In the genomic region with DNA sequence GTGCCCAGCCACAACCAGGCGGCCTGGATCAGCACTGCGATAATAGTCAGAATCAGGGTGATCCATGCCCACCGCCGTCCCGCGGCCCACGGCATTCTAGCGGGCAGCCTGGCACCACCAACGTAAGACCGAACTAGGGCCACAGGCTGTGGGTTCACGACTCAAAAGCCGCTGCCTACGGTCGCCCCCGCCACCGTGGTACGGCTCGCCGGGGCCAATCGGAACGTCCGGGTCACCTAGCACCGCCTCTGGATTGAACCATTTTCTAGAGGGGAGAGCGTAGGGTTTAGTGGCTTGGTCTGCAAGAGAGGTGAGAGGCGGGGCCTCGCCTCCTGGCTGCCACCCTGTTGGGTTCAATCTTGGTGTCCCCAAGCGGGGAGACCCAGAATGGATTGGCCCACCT, we compare ENCODE assay signal across 8 mouse cellular contexts. TPM values are rescaled to one million over a fixed set of nuclear protein-coding genes. Genes with fewer than 3 reads are reported as not detected.
DNase-seq lines count a peak whose midpoint lies in the region; ATAC-seq and TF ChIP-seq lines count a peak whose summit lies in the region.

No protein-coding gene starts in this region.

- WGBS in heart, embryonic 10.5 days, result under 1% methylated on average over 27 of the region's 27 CpGs
- under 1% methylated on average over 27 of the region's 27 CpGs for WGBS in kidney, embryonic 16.5 days
- under 1% methylated on average over 27 of the region's 27 CpGs for WGBS in liver, adult 2 months

- H3K36me3 ChIP-seq in heart, embryonic 10.5 days, result peaks cover 15% of the 10 kb centered on the region
- peaks cover 15% of the 10 kb centered on the region; the same call in 1 of the 2 replicates for H3K36me3 ChIP-seq in kidney, embryonic 16.5 days (ENCODE audit: insufficient read depth, low read length)
- H3K36me3 ChIP-seq in liver, adult 2 months (ENCODE audit: control insufficient read depth, insufficient read depth, low read length), result peaks cover 7% of the 10 kb centered on the region
- no peaks in the 10 kb centered on the region for H3K36me3 ChIP-seq in myocyte (ENCODE audit: control insufficient read depth, insufficient read depth)
- H3K36me3 ChIP-seq in splenic B cell, adult 2 months (ENCODE audit: control insufficient read depth, insufficient read depth, low read length, poor library complexity, severe bottlenecking), result peaks cover 7% of the 10 kb centered on the region; the same call in 1 of the 2 replicates

- TF ChIP-seq CTCF in bone marrow macrophage, adult 2 months (IDR thresholded peaks at IDR 0.05; ENCODE audit: low read depth, low read length), result no peak
- TF ChIP-seq CTCF in embryonic fibroblast, embryonic 13.5 days (IDR thresholded peaks at IDR 0.05; ENCODE audit: borderline replicate concordance, insufficient read depth, low read length), result no peak
- no peak for TF ChIP-seq CTCF in liver, adult 2 months (IDR thresholded peaks at IDR 0.05; ENCODE audit: low read depth, low read length)

- H3K4me2 ChIP-seq in kidney, embryonic 16.5 days (replicated peaks; ENCODE audit: low read depth, low read length), result peak overlapping the region; percentile 98
- H3K4me2 ChIP-seq in myocyte (ENCODE audit: low read depth), result peak overlapping the region; percentile 72

- H3ac ChIP-seq in myocyte (ENCODE audit: control insufficient read depth, insufficient read length), result peak overlapping the region; percentile 20

- H3K27me3 ChIP-seq in heart, embryonic 10.5 days (ENCODE audit: insufficient read depth, poor library complexity, severe bottlenecking), result no peaks in the 10 kb centered on the region
- H3K27me3 ChIP-seq in kidney, embryonic 16.5 days (ENCODE audit: insufficient read depth, low read length), result no peaks in the 10 kb centered on the region
- no peaks in the 10 kb centered on the region for H3K27me3 ChIP-seq in liver, adult 2 months (ENCODE audit: control insufficient read depth, insufficient read depth, low read length)
- no peaks in the 10 kb centered on the region for H3K27me3 ChIP-seq in myocyte (ENCODE audit: control insufficient read depth, insufficient read depth, insufficient read length)
- H3K27me3 ChIP-seq in splenic B cell, adult 2 months (ENCODE audit: control insufficient read depth, insufficient read depth, low read length, poor library complexity, severe bottlenecking), result no peaks in the 10 kb centered on the region

- peak overlapping the region; percentile 83 for H3K9ac ChIP-seq in kidney, embryonic 16.5 days (replicated peaks; ENCODE audit: low read length)
- peak overlapping the region; percentile 89 for H3K9ac ChIP-seq in liver, adult 2 months (ENCODE audit: low read depth, low read length)

- peak; percentile 98 for DNase-seq in A20 (ENCODE audit: low read depth, low spot score)
- DNase-seq in heart, embryonic 10.5 days (ENCODE audit: low spot score), result peak; percentile 97
- DNase-seq in liver, adult 2 months (ENCODE audit: extremely low read depth, low read depth, low spot score), result peak; percentile 96
- peak; percentile 96 for DNase-seq in splenic B cell, adult 2 months (ENCODE audit: low read depth, low spot score)

- H3K9me3 ChIP-seq in heart, embryonic 10.5 days, result no peaks in the 10 kb centered on the region
- peaks cover 4% of the 10 kb centered on the region for H3K9me3 ChIP-seq in kidney, embryonic 16.5 days (ENCODE audit: low read length)

- no peak for TF ChIP-seq POLR2A in bone marrow macrophage, adult 2 months (IDR thresholded peaks at IDR 0.05; ENCODE audit: borderline replicate concordance, low read depth, low read length)
- TF ChIP-seq POLR2A in embryonic fibroblast, embryonic 13.5 days (IDR thresholded peaks at IDR 0.05; ENCODE audit: low read depth, low read length), result peak; percentile 98
- TF ChIP-seq POLR2A in liver, adult 2 months (IDR thresholded peaks at IDR 0.05; ENCODE audit: extremely low read depth, insufficient read depth, low read length), result peak; percentile 97
- TF ChIP-seq POLR2A in myocyte (IDR thresholded peaks at IDR 0.05; ENCODE audit: insufficient read length, low read depth), result peak; percentile 99

- peak; percentile 98 for ATAC-seq in kidney, embryonic 16.5 days (ENCODE audit: low FRiP score, low TSS enrichment)

- peaks cover 12% of the 10 kb centered on the region for H3K4me1 ChIP-seq in bone marrow macrophage, adult 2 months (ENCODE audit: control insufficient read depth, insufficient read depth, low read length)
- 0 out of 2 replicates have a peak, but pooled peaks cover 2% of the 10 kb centered on the region for H3K4me1 ChIP-seq in embryonic fibroblast, embryonic 13.5 days (ENCODE audit: control insufficient read depth, insufficient read depth, low read length)
- peaks cover 22% of the 10 kb centered on the region for H3K4me1 ChIP-seq in heart, embryonic 10.5 days
- H3K4me1 ChIP-seq in kidney, embryonic 16.5 days (ENCODE audit: insufficient read depth, low read length), result peaks cover 12% of the 10 kb centered on the region
- peaks cover 23% of the 10 kb centered on the region for H3K4me1 ChIP-seq in liver, adult 2 months (ENCODE audit: control insufficient read depth, insufficient read depth, low read length)

- H3K4me3 ChIP-seq in bone marrow macrophage, adult 2 months (ENCODE audit: insufficient read depth, low read length), result peak overlapping the region; percentile 88
- peak overlapping the region; percentile 86 for H3K4me3 ChIP-seq in embryonic fibroblast, embryonic 13.5 days (ENCODE audit: insufficient read depth, low read length)
- peak overlapping the region; percentile 76 for H3K4me3 ChIP-seq in heart, embryonic 10.5 days
- peak overlapping the region; percentile 80 for H3K4me3 ChIP-seq in kidney, embryonic 16.5 days (ENCODE audit: low read length)
- H3K4me3 ChIP-seq in liver, adult 2 months (ENCODE audit: insufficient read depth, low read depth, low read length), result peak overlapping the region; percentile 84
- H3K4me3 ChIP-seq in myocyte, result peak overlapping the region; percentile 60

- peaks cover 6% of the 10 kb centered on the region; the same call in 1 of the 2 replicates for H3K79me2 ChIP-seq in liver, adult 2 months (ENCODE audit: control insufficient read depth, insufficient read depth, low read length)
- H3K79me2 ChIP-seq in myocyte (ENCODE audit: control insufficient read depth, insufficient read depth), result peaks cover 14% of the 10 kb centered on the region

- H3K27ac ChIP-seq in bone marrow macrophage, adult 2 months (ENCODE audit: insufficient read depth, low read depth, low read length), result peak overlapping the region; percentile 84
- peak overlapping the region; percentile 60 for H3K27ac ChIP-seq in embryonic fibroblast, embryonic 13.5 days (ENCODE audit: insufficient read depth, low read length)
- H3K27ac ChIP-seq in heart, embryonic 10.5 days, result peak overlapping the region; percentile 88
- peak overlapping the region; percentile 84 for H3K27ac ChIP-seq in kidney, embryonic 16.5 days (ENCODE audit: low read length)
- peak overlapping the region; percentile 92 for H3K27ac ChIP-seq in liver, adult 2 months (replicated peaks; ENCODE audit: insufficient read depth, low read depth, low read length)

RNA-seq across cellular contexts. Expression of a gene that starts 10.2 kb away (rescaled TPM):
- polyA plus RNA-seq in bone marrow macrophage, adult 2 months (2012; ENCODE audit: insufficient read depth, insufficient read length, missing spikeins), result not detected in 2 replicates
- polyA plus RNA-seq in embryonic fibroblast, embryonic 13.5 days (2011; ENCODE audit: insufficient read length, low read depth, missing spikeins), result not detected in 2 replicates
- not detected in 2 replicates for polyA plus RNA-seq in heart, embryonic 10.5 days (2016; fragmentation: Nextera tagmentation; extraction: Ambion mirVana)
- not detected in 2 replicates for polyA plus RNA-seq in kidney, embryonic 16.5 days (2015; fragmentation: Nextera tagmentation; extraction: Ambion mirVana)
- not detected in 2 replicates for total RNA-seq in liver, adult 2 months (2014; rRNA removed)
- polyA plus RNA-seq in liver, adult 2 months (2012; rRNA removed), result not detected in 2 replicates
- not detected for polyA plus RNA-seq in myocyte (2012; fragmentation: generic; extraction: Trizol)

RNA-seq across cellular contexts. Expression of a gene that starts 13.9 kb away (rescaled TPM):
- 30.4 and 34.5 TPM in 2 replicates for polyA plus RNA-seq in bone marrow macrophage, adult 2 months (2012; ENCODE audit: insufficient read depth, insufficient read length, missing spikeins)
- 25.1 and 25.5 TPM in 2 replicates for polyA plus RNA-seq in embryonic fibroblast, embryonic 13.5 days (2011; ENCODE audit: insufficient read length, low read depth, missing spikeins)
- polyA plus RNA-seq in heart, embryonic 10.5 days (2016; fragmentation: Nextera tagmentation; extraction: Ambion mirVana), result 52.7 and 69.7 TPM in 2 replicates
- 61.9 and 65.5 TPM in 2 replicates for polyA plus RNA-seq in kidney, embryonic 16.5 days (2015; fragmentation: Nextera tagmentation; extraction: Ambion mirVana)
- total RNA-seq in liver, adult 2 months (2014; rRNA removed), result 52.4 and 57.9 TPM in 2 replicates
- 204 and 217 TPM in 2 replicates for polyA plus RNA-seq in liver, adult 2 months (2012; rRNA removed)
- polyA plus RNA-seq in myocyte (2012; fragmentation: generic; extraction: Trizol), result 2.1 TPM

RNA-seq across cellular contexts. Expression of a gene that starts 14.8 kb away (rescaled TPM):
- polyA plus RNA-seq in bone marrow macrophage, adult 2 months (2012; ENCODE audit: insufficient read depth, insufficient read length, missing spikeins), result 52.7 and 60.0 TPM in 2 replicates
- 78.6 and 103 TPM in 2 replicates for polyA plus RNA-seq in embryonic fibroblast, embryonic 13.5 days (2011; ENCODE audit: insufficient read length, low read depth, missing spikeins)
- polyA plus RNA-seq in heart, embryonic 10.5 days (2016; fragmentation: Nextera tagmentation; extraction: Ambion mirVana), result 79.3 and 97.8 TPM in 2 replicates
- polyA plus RNA-seq in kidney, embryonic 16.5 days (2015; fragmentation: Nextera tagmentation; extraction: Ambion mirVana), result 98.2 and 100 TPM in 2 replicates
- 69.3 and 82.2 TPM in 2 replicates for total RNA-seq in liver, adult 2 months (2014; rRNA removed)
- polyA plus RNA-seq in liver, adult 2 months (2012; rRNA removed), result 362 and 423 TPM in 2 replicates
- 98.6 TPM for polyA plus RNA-seq in myocyte (2012; fragmentation: generic; extraction: Trizol)

RNA-seq across cellular contexts. Expression of a gene that starts 18.2 kb away (rescaled TPM):
- 75.2 and 75.7 TPM in 2 replicates for polyA plus RNA-seq in bone marrow macrophage, adult 2 months (2012; ENCODE audit: insufficient read depth, insufficient read length, missing spikeins)
- polyA plus RNA-seq in embryonic fibroblast, embryonic 13.5 days (2011; ENCODE audit: insufficient read length, low read depth, missing spikeins), result 81.6 and 98.1 TPM in 2 replicates
- 143 and 146 TPM in 2 replicates for polyA plus RNA-seq in heart, embryonic 10.5 days (2016; fragmentation: Nextera tagmentation; extraction: Ambion mirVana)
- polyA plus RNA-seq in kidney, embryonic 16.5 days (2015; fragmentation: Nextera tagmentation; extraction: Ambion mirVana), result 137 and 149 TPM in 2 replicates
- total RNA-seq in liver, adult 2 months (2014; rRNA removed), result 33.4 and 40.2 TPM in 2 replicates
- 43.2 and 44.5 TPM in 2 replicates for polyA plus RNA-seq in liver, adult 2 months (2012; rRNA removed)
- 155 TPM for polyA plus RNA-seq in myocyte (2012; fragmentation: generic; extraction: Trizol)

RNA-seq across cellular contexts. Expression of a gene that starts 27.8 kb away (rescaled TPM):
- 19.1 and 20.0 TPM in 2 replicates for polyA plus RNA-seq in bone marrow macrophage, adult 2 months (2012; ENCODE audit: insufficient read depth, insufficient read length, missing spikeins)
- 14.0 and 16.2 TPM in 2 replicates for polyA plus RNA-seq in embryonic fibroblast, embryonic 13.5 days (2011; ENCODE audit: insufficient read length, low read depth, missing spikeins)
- polyA plus RNA-seq in heart, embryonic 10.5 days (2016; fragmentation: Nextera tagmentation; extraction: Ambion mirVana), result 54.5 and 71.3 TPM in 2 replicates
- 76.0 and 84.9 TPM in 2 replicates for polyA plus RNA-seq in kidney, embryonic 16.5 days (2015; fragmentation: Nextera tagmentation; extraction: Ambion mirVana)
- 20.5 and 21.4 TPM in 2 replicates for total RNA-seq in liver, adult 2 months (2014; rRNA removed)
- 59.1 and 60.6 TPM in 2 replicates for polyA plus RNA-seq in liver, adult 2 months (2012; rRNA removed)
- 43.8 TPM for polyA plus RNA-seq in myocyte (2012; fragmentation: generic; extraction: Trizol)

Comparison
In these comparisons a context has a peak if more than half of its experiments do, and no peak if none do; other contexts are left out.
1. Peak in every context shown above with its lines: DNase-seq, ATAC-seq, H3K4me3 ChIP-seq and H3K27ac ChIP-seq.